Mouse (Mus musculus) CD4-positive, CD25-positive, alpha-beta regulatory T cell, adult 2 months (primary cell): Measurements from ENCODE around the gene Plcl2.

Source experiments
- DNase-seq: peaks from one replicate; pipeline ENCODE4 v3.0.0-alpha.2; 2012; ENCODE audit warnings: low read depth, low spot score

Plcl2 gene

DNA sequence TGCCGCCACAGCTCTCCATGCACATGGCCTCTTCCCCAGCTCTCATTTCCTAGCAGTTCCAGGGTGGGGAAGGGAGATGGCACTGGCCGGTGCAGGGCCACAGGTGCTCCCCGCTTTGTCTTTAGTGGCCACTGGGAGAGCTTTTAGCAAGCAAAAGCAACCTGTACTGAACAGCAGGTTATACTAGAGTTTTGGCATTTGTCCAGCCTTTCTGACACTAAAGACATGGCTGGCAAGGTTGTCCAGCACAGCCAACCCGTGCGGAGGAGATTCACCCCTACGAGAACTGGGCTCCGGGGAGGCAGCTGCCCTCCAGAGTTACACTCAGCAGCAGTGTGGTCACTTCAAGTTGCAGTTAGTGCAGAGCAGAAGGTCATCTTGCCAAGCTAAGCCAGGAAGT is 224.2 kb downstream of the Plcl2 start:
- DNase-seq: no peak

GRCm38 (mm10) chr17:50734781-50735180 is 225.6 kb downstream of the Plcl2 start:
- no peak for DNase-seq

DNA sequence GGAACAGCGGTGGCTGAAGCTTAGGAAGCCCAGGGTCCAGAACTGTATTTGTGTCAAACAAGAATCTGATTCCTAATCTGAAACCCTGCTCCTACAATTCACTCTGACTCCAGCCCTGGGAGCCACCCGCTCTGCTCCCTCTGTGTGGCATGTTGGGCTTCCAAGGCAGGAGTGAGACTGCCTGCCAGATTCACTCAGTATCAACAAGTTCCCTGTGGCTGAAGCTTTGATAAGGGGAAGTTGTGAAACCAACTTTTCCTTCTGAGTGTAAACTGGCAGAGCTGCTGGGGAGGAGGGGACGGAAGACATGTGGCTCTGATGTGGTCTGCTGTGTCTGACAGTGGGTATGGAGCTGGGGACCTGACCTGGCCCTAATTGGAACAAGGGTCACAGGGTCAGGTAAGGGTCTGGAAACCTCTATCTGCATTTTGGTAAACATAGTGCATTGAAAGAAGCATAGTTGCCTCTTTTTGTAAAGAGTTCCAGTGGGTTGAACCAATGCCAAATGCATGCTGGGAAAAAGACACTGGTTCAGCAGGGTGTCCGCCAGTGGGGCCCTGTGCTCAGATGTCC is 226.3 kb downstream of the Plcl2 start:
- DNase-seq: no peak

GRCm38 (mm10) chr17:50735955-50736533 is 226.8 kb downstream of the Plcl2 start:
- no peak for DNase-seq

DNA sequence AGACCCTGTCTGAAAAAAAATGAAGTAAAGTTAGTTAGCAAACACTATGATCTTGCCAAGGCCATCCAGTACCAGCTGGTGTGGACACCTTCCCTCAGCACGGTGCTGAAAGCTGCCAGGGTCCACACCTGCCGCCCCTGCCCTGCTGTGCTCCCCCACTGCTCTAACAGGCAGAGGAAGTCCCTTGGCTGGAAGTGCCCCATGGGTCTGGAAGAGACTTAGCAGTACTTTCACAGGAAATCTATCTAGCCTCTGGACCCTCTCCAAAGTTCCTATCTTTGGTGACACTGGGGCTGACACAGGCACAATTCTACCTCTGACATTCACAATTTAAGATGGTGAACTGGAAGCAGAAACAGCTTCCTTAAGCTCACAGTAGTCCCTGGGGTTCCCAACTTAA is 227.9 kb downstream of the Plcl2 start:
- no peak for DNase-seq
